ENCODE assay signal across 24 mouse cellular contexts in the genomic region with DNA sequence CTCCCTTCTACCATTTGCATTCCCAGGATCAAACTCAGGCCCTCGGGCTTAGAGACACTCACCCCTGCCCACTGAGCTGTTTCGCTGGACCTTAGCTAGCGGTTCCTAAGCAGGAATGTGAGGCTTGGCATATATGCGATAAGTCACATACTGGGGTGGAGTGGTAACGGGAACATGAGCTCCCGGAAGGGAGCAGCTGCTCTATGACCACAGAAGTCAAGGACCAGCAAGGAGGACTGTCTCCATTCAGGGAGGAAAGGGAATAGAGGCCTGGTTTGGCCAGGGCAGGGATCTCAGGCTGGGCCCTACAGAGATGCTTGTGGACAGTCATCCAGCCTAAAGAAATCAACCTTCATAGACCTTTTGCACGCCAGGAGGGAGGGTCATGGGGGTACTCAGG. TPM values are rescaled to one million over a fixed set of nuclear protein-coding genes. Genes with fewer than 3 reads are reported as not detected.
A peak's percentile ranks its signal among the peaks of the same experiment; 100 is the strongest.
DNase-seq lines count a peak whose midpoint lies in the region; ATAC-seq and TF ChIP-seq lines count a peak whose summit lies in the region.
"Had no signal": no experiment of that assay in that cellular context is flagged by ENCODE, and none has a peak within 500 bp of the region (broad histone marks: within the 10 kb centered on the region; RNA-seq: fewer than 3 reads in every experiment).

No protein-coding gene starts in this region.

- no peak overlapping the region for H3ac ChIP-seq in myocyte (ENCODE audit: control insufficient read depth, insufficient read length)

- TF ChIP-seq POLR2A in myocyte (IDR thresholded peaks at IDR 0.05; ENCODE audit: insufficient read length, low read depth) = no peak

- WGBS in forebrain, embryonic 10.5 days = 83% methylated on average over 7 of the region's 7 CpGs
- WGBS in forebrain, embryonic 13.5 days = 84% methylated on average over 7 of the region's 7 CpGs
- WGBS in kidney, embryonic 15.5 days = 55% methylated on average over 7 of the region's 7 CpGs

- H3K4me2 ChIP-seq in forebrain, embryonic 13.5 days = no peak overlapping the region
- no peak overlapping the region for H3K4me2 ChIP-seq in kidney, embryonic 15.5 days
- H3K4me2 ChIP-seq in myocyte (ENCODE audit: low read depth) = no peak overlapping the region
- H3K4me2 ChIP-seq: embryonic facial prominence, embryonic 12.5 days; forebrain, embryonic 12.5 days; forebrain, embryonic 15.5 days had no signal

- DNase-seq in forebrain, embryonic 10.5 days (ENCODE audit: extremely low spot score, low spot score) = no peak
- DNase-seq in kidney, adult 8-10 months = no peak
- DNase-seq: adrenal gland, adult 8-10 months; adrenal gland, postnatal 14 days; adrenal gland, postnatal 36 days; B cell, adult 2 months; cerebellum, adult 11-12 months; cerebellum, adult 2 months; cerebellum, adult 9-10 months; cerebellum, postnatal 10 days; cerebellum, postnatal 25 days; forebrain, postnatal 0 days had no signal

- H3K4me3 ChIP-seq in forebrain, embryonic 10.5 days = no peak overlapping the region
- no peak overlapping the region for H3K4me3 ChIP-seq in forebrain, embryonic 13.5 days
- H3K4me3 ChIP-seq in kidney, embryonic 15.5 days (replicated peaks) = no peak overlapping the region
- H3K4me3 ChIP-seq in myocyte = no peak overlapping the region
- H3K4me3 ChIP-seq: embryonic facial prominence, embryonic 10.5 days; embryonic facial prominence, embryonic 12.5 days; forebrain, embryonic 12.5 days; forebrain, embryonic 15.5 days had no signal

- H3K27ac ChIP-seq in forebrain, embryonic 10.5 days = 0 out of 2 replicates have a peak overlapping the region, but pooled peaks have one; percentile 25
- H3K27ac ChIP-seq in forebrain, embryonic 13.5 days = no peak overlapping the region
- H3K27ac ChIP-seq in kidney, embryonic 15.5 days = 0 out of 2 replicates have a peak overlapping the region, but pooled peaks have one; percentile 22
- H3K27ac ChIP-seq: embryonic facial prominence, embryonic 10.5 days; embryonic facial prominence, embryonic 12.5 days; forebrain, embryonic 12.5 days; forebrain, embryonic 15.5 days had no signal

- no peaks in the 10 kb centered on the region for H3K9me3 ChIP-seq in forebrain, embryonic 10.5 days
- no peaks in the 10 kb centered on the region for H3K9me3 ChIP-seq in forebrain, embryonic 13.5 days (replicated peaks)
- no peaks in the 10 kb centered on the region for H3K9me3 ChIP-seq in kidney, embryonic 15.5 days (replicated peaks)
- H3K9me3 ChIP-seq: embryonic facial prominence, embryonic 10.5 days; embryonic facial prominence, embryonic 12.5 days; forebrain, embryonic 12.5 days; forebrain, embryonic 15.5 days; G1E had no signal

- H3K36me3 ChIP-seq in forebrain, embryonic 10.5 days (replicated peaks) = no peaks in the 10 kb centered on the region
- peaks cover 11% of the 10 kb centered on the region; the same call in 1 of the 2 replicates for H3K36me3 ChIP-seq in forebrain, embryonic 13.5 days (ENCODE audit: poor library complexity, severe bottlenecking)
- no peaks in the 10 kb centered on the region for H3K36me3 ChIP-seq in kidney, embryonic 15.5 days
- peaks cover 37% of the 10 kb centered on the region for H3K36me3 ChIP-seq in myocyte (ENCODE audit: control insufficient read depth, insufficient read depth)
- H3K36me3 ChIP-seq: embryonic facial prominence, embryonic 10.5 days; embryonic facial prominence, embryonic 12.5 days; forebrain, embryonic 12.5 days; forebrain, embryonic 15.5 days; G1E had no signal

- peaks cover 57% of the 10 kb centered on the region for H3K4me1 ChIP-seq in forebrain, embryonic 10.5 days
- peaks cover 31% of the 10 kb centered on the region for H3K4me1 ChIP-seq in forebrain, embryonic 13.5 days
- peaks cover 30% of the 10 kb centered on the region for H3K4me1 ChIP-seq in kidney, embryonic 15.5 days

- no peaks in the 10 kb centered on the region for H3K79me2 ChIP-seq in myocyte (ENCODE audit: control insufficient read depth, insufficient read depth)

- ATAC-seq in forebrain, embryonic 13.5 days = no peak
- no peak for ATAC-seq in kidney, embryonic 15.5 days (replicated peaks; ENCODE audit: low FRiP score)
- ATAC-seq: activated CD4-positive, CD25-positive, alpha-beta regulatory T cell, adult 4 months; CD4-positive, CD25-positive, alpha-beta regulatory T cell, adult 4 months; forebrain, embryonic 15.5 days; forebrain, postnatal 0 days; Patski had no signal

- no peak overlapping the region for H3K9ac ChIP-seq in forebrain, embryonic 13.5 days
- H3K9ac ChIP-seq in kidney, embryonic 15.5 days = no peak overlapping the region
- H3K9ac ChIP-seq: embryonic facial prominence, embryonic 12.5 days; forebrain, embryonic 12.5 days; forebrain, embryonic 15.5 days; forebrain, postnatal 0 days had no signal

- no peaks in the 10 kb centered on the region for H3K27me3 ChIP-seq in forebrain, embryonic 10.5 days (ENCODE audit: poor library complexity, severe bottlenecking)
- 0 out of 2 replicates have a peak, but pooled peaks cover 2% of the 10 kb centered on the region for H3K27me3 ChIP-seq in forebrain, embryonic 13.5 days
- no peaks in the 10 kb centered on the region for H3K27me3 ChIP-seq in kidney, embryonic 15.5 days
- no peaks in the 10 kb centered on the region for H3K27me3 ChIP-seq in myocyte (ENCODE audit: control insufficient read depth, insufficient read depth, insufficient read length)
- H3K27me3 ChIP-seq: CH12.LX; embryonic facial prominence, embryonic 12.5 days; forebrain, embryonic 12.5 days; forebrain, embryonic 15.5 days; Patski had no signal

TF ChIP-seq in myocyte, 11 proteins besides CTCF, POLR2A, EP300 and RAD21:
- no peak for TF ChIP-seq E2F4 (IDR thresholded peaks at IDR 0.05; ENCODE audit: insufficient read depth)
- TF ChIP-seq MYOD1 (IDR thresholded peaks at IDR 0.05; ENCODE audit: control insufficient read depth in 1 of 3, insufficient read length in 2 of 3, low read depth in 2 of 3) = peak in 2 of 3 experiments; percentile 34 to 70
- no peak for TF ChIP-seq POLR2AphosphoS2 (IDR thresholded peaks at IDR 0.05; ENCODE audit: insufficient read length, low read depth)
- TF ChIP-seq SRF (IDR thresholded peaks at IDR 0.05; ENCODE audit: control insufficient read depth, insufficient read length, low read depth) = no peak
- no peak for TF ChIP-seq CEBPB (IDR thresholded peaks at IDR 0.05; ENCODE audit: insufficient read depth, poor library complexity, severe bottlenecking)
- TF ChIP-seq REST (IDR thresholded peaks at IDR 0.05; ENCODE audit: insufficient read depth, insufficient read length) = no peak
- TF ChIP-seq MAX (IDR thresholded peaks at IDR 0.05; ENCODE audit: low read depth) = no peak
- peak in 2 of 3 experiments; percentile 17 to 80 for TF ChIP-seq MYOG (IDR thresholded peaks at IDR 0.05; ENCODE audit: control insufficient read depth in 1 of 3, insufficient read depth in 1 of 3, insufficient read length in 2 of 3, low read depth in 2 of 3)
- no peak for TF ChIP-seq TCF3 (IDR thresholded peaks at IDR 0.05; ENCODE audit: insufficient read length, low read depth)
- TF ChIP-seq TCF12 (IDR thresholded peaks at IDR 0.05; ENCODE audit: insufficient read depth, poor library complexity, severe bottlenecking) = no peak
- no peak for TF ChIP-seq USF1 (IDR thresholded peaks at IDR 0.05; ENCODE audit: low read depth)

RNA-seq across cellular contexts. Expression of a gene that starts 30.7 kb away (rescaled TPM):
- polyA plus RNA-seq in forebrain, embryonic 10.5 days (2016; fragmentation: Nextera tagmentation; extraction: Ambion mirVana) = 46.7 and 47.0 TPM in 2 replicates
- 110 and 115 TPM in 2 replicates for polyA plus RNA-seq in forebrain, embryonic 13.5 days (2015; fragmentation: Nextera tagmentation; extraction: Ambion mirVana)
- polyA plus RNA-seq in kidney, embryonic 15.5 days (2015; fragmentation: Nextera tagmentation; extraction: Ambion mirVana) = 122 and 124 TPM in 2 replicates
- polyA plus RNA-seq in myocyte (2012; fragmentation: generic; extraction: Trizol) = 8.4 TPM
